Mouse (Mus musculus) granulocyte monocyte progenitor cell, adult 5-6 weeks (primary cell): ENCODE data around the gene Pvalb. TPM values are rescaled to one million over a fixed set of nuclear protein-coding genes. Genes with fewer than 3 reads are reported as not detected.

Experiments used
- ATAC-seq: replicated peaks from 2 replicates; pipeline ENCODE4 v1.8.0; 2016; ENCODE audit warnings: mild to moderate bottlenecking, moderate TSS enrichment, inconsistent platforms; ENCODE audit not compliant: poor library complexity, severe bottlenecking
- total RNA-seq, 2 experiments: library from RNA; stranded (forward) in 1 of 2; stranded (reverse) in 1 of 2; fragments of 200-712, 200-1000 nt in 1 of 2; fragments of >200 nt in 1 of 2; fragmentation: Nextera tagmentation in 1 of 2; gene quantifications; 2 replicates each; pipeline ENCODE4 v1.2.3; 2014 to 2017

Pvalb gene
- total RNA-seq, 2 experiments from 2014 or later = not detected

GRCm38 (mm10) chr15:78204053-78204847, 1.9 kb downstream of the Pvalb start:
- ATAC-seq = no peak; the same call in 1 of the 2 replicates

- ATAC-seq = no peak
Measured at GRCm38 (mm10) chr15:78195096-78195880, 10.9 kb downstream of the Pvalb start.

- no peak for ATAC-seq
Measured at GRCm38 (mm10) chr15:78194320-78194719, 11.9 kb downstream of the Pvalb start.

GRCm38 (mm10) chr15:78189636-78190035, 16.6 kb downstream of the Pvalb start:
- ATAC-seq = no peak

DNA sequence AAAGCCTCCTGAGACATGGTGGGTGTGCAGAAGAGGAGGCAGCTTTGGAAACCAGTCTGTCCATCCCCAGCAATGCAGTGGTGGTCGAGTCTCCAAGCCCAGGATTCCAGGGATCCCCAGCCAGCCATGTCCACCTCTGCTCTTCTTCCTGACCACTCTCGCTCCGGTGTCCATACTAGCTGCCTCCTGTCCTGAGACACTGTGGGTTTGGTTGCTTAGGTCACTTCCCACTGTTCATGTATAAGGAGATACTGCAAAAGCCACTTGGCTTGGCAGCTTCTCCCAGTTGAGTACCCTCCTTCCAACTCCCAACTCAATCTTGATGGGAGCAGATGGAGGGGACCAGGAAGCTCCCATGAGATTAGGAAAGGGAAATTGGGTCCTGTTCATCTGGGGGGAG, 17.7 kb downstream of the Pvalb start:
- no peak for ATAC-seq

- no peak for ATAC-seq
Measured at GRCm38 (mm10) chr15:78186906-78187305, 19.3 kb downstream of the Pvalb start.

- ATAC-seq = no peak
Measured at GRCm38 (mm10) chr15:78185609-78186008, 20.6 kb downstream of the Pvalb start.

GRCm38 (mm10) chr15:78184855-78185254, 21.3 kb downstream of the Pvalb start:
- ATAC-seq = peak; percentile 98

DNA sequence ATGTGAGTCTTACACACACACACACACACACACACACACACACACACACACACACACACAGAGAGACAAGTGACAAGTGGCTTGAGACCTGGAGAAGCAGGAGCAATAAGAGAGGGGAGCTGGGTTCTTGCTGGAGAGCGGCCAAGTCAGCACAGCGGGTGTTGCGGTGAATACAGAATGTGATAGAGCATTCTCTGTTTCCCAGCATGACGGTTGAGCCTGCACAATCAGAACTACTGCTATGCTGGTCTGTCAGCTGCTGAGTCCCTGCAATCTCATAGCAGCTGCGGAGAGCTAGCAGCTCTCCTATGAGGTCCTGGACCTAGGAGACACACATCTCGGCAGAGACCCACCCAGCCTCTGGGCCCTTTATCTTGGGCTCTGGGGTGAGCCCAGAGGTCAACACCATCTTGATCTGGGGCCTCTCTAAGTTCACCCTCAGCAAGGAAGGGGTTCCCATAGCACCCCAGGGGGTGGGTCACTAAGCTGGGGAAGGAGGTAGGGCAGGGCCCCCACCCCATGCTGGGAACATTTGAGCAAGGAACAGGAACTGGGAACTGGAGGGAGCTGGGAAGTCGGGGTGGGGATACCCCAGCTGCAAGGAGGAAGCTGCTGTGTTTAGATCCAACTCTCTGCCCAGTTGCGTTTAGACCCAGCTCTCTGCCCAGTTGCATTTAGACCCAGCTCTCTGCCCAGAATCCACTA, 24.3 kb downstream of the Pvalb start:
- no peak for ATAC-seq

DNA sequence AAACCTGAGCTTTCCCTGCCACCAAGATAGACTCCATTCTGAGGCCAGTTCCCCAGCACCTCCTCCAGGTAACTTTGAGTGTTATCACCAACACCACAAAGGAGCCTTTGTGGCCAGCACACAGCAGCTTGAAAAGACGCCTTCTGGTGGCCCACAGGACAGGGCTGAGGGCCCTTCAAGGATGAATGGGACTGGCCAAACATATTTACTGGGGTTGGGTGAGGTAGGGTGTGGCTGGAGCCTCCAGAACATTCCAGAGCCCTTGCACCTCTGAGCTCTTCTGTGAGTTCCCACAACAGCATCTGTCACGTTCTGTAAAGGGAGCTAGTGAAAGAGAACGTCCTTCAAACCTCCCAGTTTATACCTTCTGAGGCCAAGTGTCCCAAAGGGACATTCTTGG, 26.4 kb downstream of the Pvalb start:
- no peak for ATAC-seq

DNA sequence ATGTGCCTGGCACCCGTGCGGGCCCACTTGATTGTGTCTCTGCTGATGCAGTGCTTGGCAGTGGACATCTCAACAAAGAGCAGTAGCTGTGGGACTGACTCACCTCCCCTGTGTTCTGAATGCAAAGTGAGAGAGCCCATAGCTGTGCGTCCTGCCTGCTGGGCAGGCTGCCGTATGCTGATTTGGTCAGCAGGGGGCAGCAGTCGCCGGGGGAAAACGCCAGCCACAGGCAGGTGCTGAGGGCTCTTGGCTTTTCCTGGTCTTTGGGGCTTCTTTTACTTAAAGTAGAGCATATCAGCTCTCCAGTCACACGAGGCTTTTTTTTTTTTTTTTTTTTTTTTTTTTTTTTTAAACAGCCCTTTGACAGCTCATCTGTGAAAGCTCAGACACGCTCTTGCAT, 27.8 kb downstream of the Pvalb start:
- ATAC-seq = peak; percentile 28

GRCm38 (mm10) chr15:78177257-78177656, 28.9 kb downstream of the Pvalb start:
- ATAC-seq = no peak

DNA sequence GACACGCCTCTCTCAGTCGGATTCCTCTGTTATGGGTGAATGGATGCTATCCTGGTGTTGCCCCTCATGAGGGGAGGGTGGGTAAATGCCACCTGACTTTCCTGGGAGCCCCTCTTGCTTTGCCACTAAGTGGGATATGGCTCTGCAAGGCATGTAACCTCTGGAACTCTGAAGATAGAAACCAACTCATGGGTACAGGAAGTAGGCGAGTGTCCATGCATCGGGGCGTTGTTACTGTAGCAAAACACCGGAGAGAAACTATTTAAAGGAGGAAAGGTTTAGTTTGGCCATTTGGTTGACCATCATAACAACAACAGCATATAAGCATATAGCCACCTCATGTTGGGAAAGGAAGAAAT, 31.3 kb downstream of the Pvalb start:
- ATAC-seq = no peak

- ATAC-seq = peak; percentile 86
Measured at GRCm38 (mm10) chr15:78173972-78174886, 32.0 kb downstream of the Pvalb start, which contains the start of gene Ift27. Ift27 (minus strand) TSS chr15:78174107.

DNA sequence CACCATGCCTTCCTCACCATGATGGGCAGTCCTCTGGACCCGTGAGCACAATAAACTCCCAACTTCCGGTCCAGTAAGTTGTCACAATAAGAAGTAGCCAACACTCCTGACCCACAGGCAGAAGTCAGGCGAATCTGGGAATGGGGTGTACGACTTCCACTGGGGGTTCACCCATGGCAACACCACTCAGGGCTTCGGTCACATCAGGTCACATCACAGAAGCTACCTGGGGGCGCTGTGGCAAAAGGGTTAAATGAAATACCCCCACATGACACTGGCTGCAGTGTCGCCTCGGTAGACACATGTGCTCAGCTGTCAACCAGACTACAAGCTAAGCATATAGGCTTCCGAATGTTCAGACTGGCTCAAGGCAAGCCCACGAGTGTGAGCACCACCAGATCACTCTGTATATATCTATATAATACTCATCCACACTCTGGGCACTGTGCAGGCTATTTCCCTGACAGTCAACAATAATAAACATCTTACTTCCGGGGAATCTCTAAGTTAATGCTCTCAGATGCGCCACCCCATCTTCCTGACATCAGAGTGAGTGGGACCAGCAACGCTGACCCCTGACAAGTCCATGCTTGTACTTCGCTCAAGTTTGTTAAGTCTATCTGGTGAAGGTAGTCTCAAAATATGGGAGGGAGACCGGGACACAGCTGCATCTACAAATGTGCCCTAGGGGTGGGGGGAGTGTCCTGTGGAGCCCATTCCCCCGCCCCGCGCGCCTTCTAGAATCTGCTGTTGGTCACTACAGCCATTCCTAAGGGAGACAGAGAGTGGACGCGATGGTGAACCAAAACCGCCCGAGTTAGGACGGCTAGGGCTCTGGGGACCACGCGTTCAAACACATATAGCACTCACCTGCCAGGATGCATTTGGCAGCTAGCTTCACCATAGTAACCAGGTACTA, 33.0 kb downstream of the Pvalb start:
- ATAC-seq = no peak

DNA sequence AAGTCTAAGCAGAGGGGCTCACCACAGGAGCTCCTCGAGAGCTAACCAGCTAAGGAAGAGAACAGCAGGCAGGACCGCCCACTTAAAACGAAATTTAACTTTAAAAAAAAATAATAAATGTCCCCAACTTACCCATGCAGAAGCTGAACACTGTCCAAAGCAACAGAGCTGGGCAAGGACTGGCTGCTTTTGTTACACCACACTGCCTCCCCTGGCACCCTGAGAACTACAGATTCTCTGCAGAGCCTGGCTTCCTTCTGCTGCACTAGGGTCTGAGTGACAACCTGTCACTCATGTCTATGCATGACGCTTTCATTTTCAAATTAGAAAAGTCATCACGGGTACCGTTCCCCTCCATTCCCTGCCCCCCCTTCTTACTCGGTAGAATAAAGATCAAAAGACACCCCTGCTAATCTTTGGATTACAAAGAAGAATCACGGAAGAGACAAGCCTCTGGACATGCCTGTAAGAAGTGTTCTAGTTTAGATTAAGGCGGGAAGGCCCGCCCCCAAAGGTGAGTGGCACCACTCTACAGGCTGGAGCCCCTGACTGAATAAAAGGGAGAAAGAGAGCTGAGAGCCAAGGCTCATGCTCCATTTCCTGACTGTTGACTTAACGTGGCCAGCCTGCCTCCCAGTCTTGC, 33.8 kb downstream of the Pvalb start:
- ATAC-seq = no peak

GRCm38 (mm10) chr15:78171651-78172050, 34.5 kb downstream of the Pvalb start:
- ATAC-seq = no peak

GRCm38 (mm10) chr15:78170708-78171107, 35.5 kb downstream of the Pvalb start:
- no peak for ATAC-seq
